Mouse (Mus musculus) kidney, embryonic 14.5 days (tissue): ENCODE measurements around the gene Slc35d3. TPM values are rescaled to one million over a fixed set of nuclear protein-coding genes. Genes with fewer than 3 reads are reported as not detected.

ENCODE experiments used
- ATAC-seq: fragments of 200-750 bp; cut with Nextera tagmentation; 2 replicates; pipeline ENCODE4 v1.8.0; 2017; ENCODE audit warnings: moderate number of reproducible peaks, mild to moderate bottlenecking, moderate TSS enrichment, moderate library complexity; ENCODE audit not compliant: low FRiP score, low TSS enrichment
- H3K27ac ChIP-seq: fragments of 300-500 bp; sonication (generic); 2 replicates; pipeline ENCODE4 v1.5.1; 2014; ENCODE audit warnings: low read depth, mild to moderate bottlenecking, low read length, moderate library complexity, mixed read lengths
- H3K27me3 ChIP-seq: fragments of 300-500 bp; sonication (generic); 2 replicates; pipeline ENCODE4 v1.6.1; 2014; ENCODE audit warnings: mild to moderate bottlenecking, low read length; ENCODE audit not compliant: control insufficient read depth, insufficient read depth
- H3K36me3 ChIP-seq: fragments of 300-500 bp; sonication (generic); 2 replicates; pipeline ENCODE4 v1.6.1; 2014; ENCODE audit warnings: low read length, mixed read lengths; ENCODE audit not compliant: control insufficient read depth, insufficient read depth
- H3K4me1 ChIP-seq: fragments of 300-500 bp; sonication (generic); 2 replicates; pipeline ENCODE4 v1.6.1; 2014; ENCODE audit warnings: low read length, mixed read lengths; ENCODE audit not compliant: control insufficient read depth, insufficient read depth
- H3K4me2 ChIP-seq: fragments of 300-500 bp; sonication (generic); replicated peaks from 2 replicates; pipeline ENCODE4 v1.6.1; 2014; ENCODE audit warnings: low read depth, mild to moderate bottlenecking, low read length
- H3K4me3 ChIP-seq: fragments of 300-500 bp; sonication (generic); 2 replicates; pipeline ENCODE4 v1.5.1; 2014; ENCODE audit warnings: mild to moderate bottlenecking, low read length
- H3K9ac ChIP-seq: fragments of 300-500 bp; sonication (generic); 2 replicates; pipeline ENCODE4 v1.6.1; 2014; ENCODE audit warnings: low read depth, mild to moderate bottlenecking, low read length, moderate library complexity
- H3K9me3 ChIP-seq: fragments of 300-500 bp; sonication (generic); 2 replicates; pipeline ENCODE4 v1.6.1; 2016; ENCODE audit warnings: low read length; ENCODE audit not compliant: control insufficient read depth
- WGBS: fragments of 180-500 bp; shearing (Covaris S2); extraction: QIAGEN DNeasy Blood & Tissue Kit; methylation state at CpG from one replicate; pipeline ENCODE4 v1.1.7; 2014; 5-methylcytosine and 5-hydroxymethylcytosine counted together
- polyA plus RNA-seq: library from polyadenylated mRNA; unstranded; fragments of >200 nt; fragmentation: Nextera tagmentation; extraction: Ambion mirVana; gene quantifications from 2 replicates; pipeline ENCODE4 v1.2.1, GENCODE M21; 2014

Slc35d3 gene
- polyA plus RNA-seq, 1 experiment from 2014 or later = 0.08 TPM

DNA sequence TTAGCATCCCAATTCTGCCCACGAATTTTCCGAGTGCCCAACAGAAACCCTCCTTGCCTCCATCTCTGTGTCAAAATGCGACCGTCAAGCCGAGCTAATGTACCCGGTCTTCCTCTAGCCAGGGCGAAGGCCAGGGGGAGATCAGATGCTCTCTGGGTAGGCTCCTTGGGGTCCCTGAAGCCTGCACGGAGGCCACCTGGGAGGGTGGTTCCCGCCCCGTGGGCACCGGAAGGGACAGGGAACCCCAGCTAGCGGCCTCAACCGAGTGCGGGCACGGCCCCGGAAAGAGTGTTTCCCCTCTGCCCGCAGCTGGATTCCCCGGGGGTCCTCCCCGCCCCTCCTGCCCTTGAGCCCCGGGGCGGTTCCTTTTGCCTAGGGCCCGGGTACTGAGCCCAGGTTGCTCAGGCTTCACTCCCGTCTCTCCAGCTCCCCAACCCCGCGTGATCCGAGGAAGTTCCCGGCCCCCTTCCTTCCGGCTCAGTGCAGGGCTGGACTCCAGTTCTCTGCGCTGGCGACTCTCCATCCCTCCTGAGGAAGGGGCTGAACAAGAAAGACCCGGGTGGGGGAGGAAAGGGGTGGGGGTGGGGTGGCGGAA, 1.4 kb downstream of the Slc35d3 start:
- Histone ChIP-seq H3K4me3 (peak overlapping the region; percentile 57), H3K4me2 (peak overlapping the region; percentile 100), H3K9ac (peak overlapping the region; percentile 48; the same call in 1 of the 2 replicates), H3K36me3 (no peaks in the 10 kb centered on the region), H3K9me3 (no peaks in the 10 kb centered on the region), H3K4me1 (peaks cover 16% of the 10 kb centered on the region; the same call in 1 of the 2 replicates), H3K27ac (no peak overlapping the region), H3K27me3 (peaks cover 50% of the 10 kb centered on the region)
- ATAC-seq = peak; percentile 70
- WGBS = under 1% methylated on average over 32 of the region's 32 CpGs

DNA sequence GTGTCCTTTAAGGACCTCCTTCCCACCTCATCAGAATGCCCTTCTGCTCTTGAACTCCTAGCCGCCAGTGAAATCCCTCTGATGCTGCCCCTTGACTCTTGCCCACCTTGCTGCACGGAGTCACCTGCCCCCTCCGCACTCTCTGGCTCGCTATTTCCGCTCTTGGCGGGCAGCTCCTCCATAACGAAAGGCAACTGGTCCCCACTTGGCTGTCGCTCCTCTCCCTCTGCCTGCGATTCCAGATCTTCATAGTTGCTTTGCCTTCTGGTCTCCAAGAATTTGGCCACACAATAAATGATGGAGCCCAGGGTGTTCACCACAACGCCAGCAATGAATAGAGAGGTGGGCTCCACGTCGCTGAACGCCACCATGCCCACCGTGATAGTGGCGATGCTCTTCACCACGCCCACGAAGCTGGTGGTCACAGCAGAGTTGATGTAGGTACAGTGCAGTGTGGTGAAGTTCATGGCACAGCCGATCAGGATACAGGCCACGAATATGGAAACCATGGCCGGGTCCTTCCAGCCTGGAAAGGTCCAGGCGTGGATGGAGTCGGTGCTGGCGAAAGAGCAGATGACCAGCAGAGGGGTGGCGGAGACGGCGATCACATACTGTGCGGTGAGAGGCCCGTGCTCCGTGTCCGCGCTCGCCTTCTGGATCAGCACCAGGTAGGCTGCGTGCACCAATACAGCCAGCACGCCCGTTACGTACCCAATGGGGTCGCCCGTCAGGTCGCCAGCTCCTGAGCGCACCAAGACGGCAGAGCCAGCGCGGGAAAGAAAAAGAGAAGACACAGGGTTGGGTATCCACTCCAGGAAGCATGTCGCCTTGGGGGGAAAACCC, 2.1 kb downstream of the Slc35d3 start:
- Histone ChIP-seq H3K4me3 (peak overlapping the region; percentile 57), H3K27ac (no peak overlapping the region)

DNA sequence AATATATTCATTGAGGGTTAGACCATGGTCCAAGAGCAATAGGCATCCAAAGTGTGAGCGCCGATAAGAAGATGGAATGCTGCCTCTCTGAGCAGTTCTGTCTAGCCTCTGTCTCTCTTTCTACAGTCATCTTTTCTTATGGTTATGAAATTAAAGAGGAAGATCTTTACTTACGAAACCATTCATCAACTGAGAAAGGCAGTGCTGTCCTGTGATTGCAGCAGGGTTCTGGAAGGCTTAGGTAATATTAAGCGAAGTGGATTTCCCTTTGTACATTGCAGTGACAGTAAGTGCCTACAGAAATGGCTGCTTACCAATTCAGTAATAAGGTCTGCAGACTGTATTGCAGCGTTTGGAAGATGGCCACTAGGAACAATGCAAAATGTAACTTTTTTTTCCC, 11.4 kb downstream of the Slc35d3 start:
- no peak for ATAC-seq

More for the DNA sequence above, 2.1 kb downstream of the Slc35d3 start:
- no peak overlapping the region for H3K9ac ChIP-seq
- no peaks in the 10 kb centered on the region for H3K9me3 ChIP-seq
- no peak for ATAC-seq
- 5% methylated on average over 44 of the region's 44 CpGs for WGBS
- H3K36me3 ChIP-seq = no peaks in the 10 kb centered on the region
- peaks cover 16% of the 10 kb centered on the region; the same call in 1 of the 2 replicates for H3K4me1 ChIP-seq
- H3K4me2 ChIP-seq = peak overlapping the region; percentile 100
- peaks cover 50% of the 10 kb centered on the region for H3K27me3 ChIP-seq

DNA sequence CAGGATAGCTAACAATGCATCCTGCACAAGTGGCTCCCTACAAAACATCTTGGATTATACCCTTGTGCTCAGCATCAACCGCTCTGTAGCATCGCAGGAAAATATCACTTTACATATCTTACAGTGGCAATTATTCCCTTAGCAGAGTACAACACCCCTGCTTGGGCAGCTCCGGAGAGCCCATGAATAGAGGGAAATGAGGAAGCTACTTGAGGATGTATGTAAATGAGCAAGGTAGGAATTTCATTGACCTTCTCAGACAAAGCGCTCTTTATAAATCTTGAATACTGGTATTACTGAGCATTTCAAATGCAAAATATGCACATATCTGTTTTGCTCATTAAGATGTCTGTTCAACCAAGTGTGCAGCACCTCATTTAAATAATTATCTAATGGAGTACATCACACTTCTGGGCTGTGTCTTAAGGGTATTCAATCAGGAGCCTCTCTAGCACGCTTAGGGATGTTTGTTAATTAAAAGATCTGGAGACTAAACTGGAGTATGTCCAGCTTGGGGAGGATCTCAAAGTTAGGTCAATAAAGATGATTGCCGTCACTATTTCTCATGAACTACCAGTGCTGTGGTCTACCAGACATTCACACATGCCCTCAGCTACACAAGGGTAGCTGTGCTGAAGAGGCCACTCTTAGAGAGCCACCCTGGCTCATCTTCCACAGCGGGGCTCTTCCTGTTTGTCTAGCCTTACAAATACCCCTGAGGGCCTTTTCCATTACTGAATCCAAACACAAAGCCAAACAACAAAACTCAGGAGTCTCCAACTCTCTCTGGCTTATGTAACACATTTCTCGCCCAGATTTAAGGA, 15.2 kb downstream of the Slc35d3 start:
- no peak overlapping the region for H3K4me3 ChIP-seq
- WGBS = 83% methylated on average over 8 of the region's 8 CpGs
- H3K4me2 ChIP-seq = no peak overlapping the region
- no peaks in the 10 kb centered on the region for H3K9me3 ChIP-seq
- H3K36me3 ChIP-seq = no peaks in the 10 kb centered on the region
- no peak overlapping the region for H3K9ac ChIP-seq
- no peaks in the 10 kb centered on the region for H3K27me3 ChIP-seq
- no peaks in the 10 kb centered on the region for H3K4me1 ChIP-seq
- ATAC-seq = no peak
- H3K27ac ChIP-seq = no peak overlapping the region

More for the DNA sequence above, 11.4 kb downstream of the Slc35d3 start:
- H3K4me1 ChIP-seq = no peaks in the 10 kb centered on the region
- H3K27me3 ChIP-seq = no peaks in the 10 kb centered on the region
- H3K4me2 ChIP-seq = no peak overlapping the region
- 92% methylated on average over 5 of the region's 5 CpGs for WGBS
- no peaks in the 10 kb centered on the region for H3K36me3 ChIP-seq
- no peak overlapping the region for H3K27ac ChIP-seq
- H3K9me3 ChIP-seq = no peaks in the 10 kb centered on the region
- H3K9ac ChIP-seq = no peak overlapping the region
- H3K4me3 ChIP-seq = no peak overlapping the region

DNA sequence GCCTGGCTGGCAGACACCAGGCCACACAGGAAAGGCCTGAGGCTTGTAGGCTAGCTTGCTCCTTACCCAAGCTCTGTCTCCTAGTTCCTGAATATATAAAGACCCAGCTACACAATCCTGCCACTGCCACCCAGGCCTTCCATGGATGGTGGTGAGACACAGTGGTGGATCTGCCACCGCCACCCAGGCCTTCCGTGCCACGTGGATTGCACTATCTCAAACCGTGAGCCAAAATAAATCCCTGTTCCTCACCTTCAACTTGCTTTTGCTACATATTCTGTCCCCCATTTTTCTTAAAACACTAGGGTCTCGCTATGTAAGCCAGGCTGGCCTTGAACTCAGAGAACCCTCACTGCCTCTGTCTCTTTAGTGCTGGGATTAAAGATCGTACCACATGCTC, 17.0 kb downstream of the Slc35d3 start:
- Histone ChIP-seq H3K27me3 (no peaks in the 10 kb centered on the region), H3K9ac (no peak overlapping the region), H3K9me3 (no peaks in the 10 kb centered on the region), H3K27ac (no peak overlapping the region), H3K4me2 (no peak overlapping the region), H3K4me1 (no peaks in the 10 kb centered on the region), H3K4me3 (no peak overlapping the region), H3K36me3 (no peaks in the 10 kb centered on the region)
- WGBS = 94% methylated on average over 6 of the region's 6 CpGs
- ATAC-seq = no peak

DNA sequence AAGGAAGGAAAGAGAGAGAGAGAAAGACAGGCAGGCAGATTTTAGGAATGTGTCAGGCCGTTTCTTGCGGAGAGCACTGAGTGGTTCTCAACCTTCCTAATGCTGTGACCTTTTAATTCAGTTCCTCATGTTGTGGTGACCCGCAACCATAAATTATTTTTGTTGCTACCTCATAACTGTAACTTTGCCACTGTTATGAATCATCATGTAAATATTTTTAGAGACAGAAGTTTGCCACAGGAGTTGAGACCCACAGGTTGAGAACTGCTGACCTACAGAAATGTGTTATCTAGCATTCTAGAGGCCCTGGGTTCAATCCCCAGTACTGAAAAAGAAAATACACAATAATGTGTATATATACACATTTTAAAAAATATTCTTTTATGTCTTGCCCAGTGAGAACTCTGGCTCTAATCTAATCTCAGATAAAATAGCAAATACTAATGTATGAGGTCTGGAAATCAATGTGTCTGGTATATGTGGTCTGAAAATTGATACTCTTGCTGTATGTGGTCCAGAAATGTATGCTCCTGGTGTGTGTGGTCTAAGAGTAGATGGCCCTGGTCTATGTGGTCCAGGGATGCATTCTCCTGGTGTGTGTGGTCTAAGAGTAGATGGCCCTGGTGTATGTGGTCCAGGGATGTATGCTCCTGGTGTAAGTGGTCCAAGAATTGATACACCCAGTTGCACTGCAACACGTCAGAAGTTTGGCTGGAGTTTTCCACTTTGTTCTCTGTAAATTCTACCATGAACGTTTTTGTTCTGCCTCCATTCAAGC, 20.0 kb downstream of the Slc35d3 start:
- Histone ChIP-seq H3K36me3 (no peaks in the 10 kb centered on the region), H3K9me3 (no peaks in the 10 kb centered on the region), H3K9ac (no peak overlapping the region), H3K4me1 (no peaks in the 10 kb centered on the region), H3K27me3 (no peaks in the 10 kb centered on the region), H3K4me2 (no peak overlapping the region), H3K27ac (no peak overlapping the region), H3K4me3 (no peak overlapping the region)
- WGBS = 83% methylated on average over 5 of the region's 5 CpGs
- no peak for ATAC-seq

DNA sequence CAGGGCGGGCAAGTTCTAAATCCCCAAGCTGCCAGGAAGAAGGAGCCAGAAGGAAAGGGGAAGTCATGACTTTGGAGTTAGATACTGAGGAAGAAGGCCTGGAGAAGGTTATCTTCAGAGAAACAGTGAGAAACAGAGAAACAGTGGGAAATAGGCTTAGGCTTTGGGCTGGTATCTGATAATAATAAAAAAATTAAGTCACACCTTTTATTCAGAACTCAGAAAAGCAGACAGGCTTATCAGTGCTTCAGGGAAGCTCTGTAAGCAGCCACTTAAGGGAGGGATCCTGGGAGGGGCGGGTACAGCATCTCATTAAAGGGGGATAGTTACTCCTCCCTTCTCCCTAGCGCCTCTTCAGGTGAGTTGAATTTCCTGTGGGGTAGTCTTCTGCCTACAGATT, 30.3 kb downstream of the Slc35d3 start:
- Histone ChIP-seq H3K9me3 (no peaks in the 10 kb centered on the region), H3K27ac (no peak overlapping the region), H3K36me3 (no peaks in the 10 kb centered on the region), H3K4me3 (no peak overlapping the region), H3K9ac (no peak overlapping the region), H3K4me1 (no peaks in the 10 kb centered on the region), H3K27me3 (no peaks in the 10 kb centered on the region), H3K4me2 (no peak overlapping the region)
- 66% methylated on average over 3 of the region's 3 CpGs for WGBS
- no peak for ATAC-seq

DNA sequence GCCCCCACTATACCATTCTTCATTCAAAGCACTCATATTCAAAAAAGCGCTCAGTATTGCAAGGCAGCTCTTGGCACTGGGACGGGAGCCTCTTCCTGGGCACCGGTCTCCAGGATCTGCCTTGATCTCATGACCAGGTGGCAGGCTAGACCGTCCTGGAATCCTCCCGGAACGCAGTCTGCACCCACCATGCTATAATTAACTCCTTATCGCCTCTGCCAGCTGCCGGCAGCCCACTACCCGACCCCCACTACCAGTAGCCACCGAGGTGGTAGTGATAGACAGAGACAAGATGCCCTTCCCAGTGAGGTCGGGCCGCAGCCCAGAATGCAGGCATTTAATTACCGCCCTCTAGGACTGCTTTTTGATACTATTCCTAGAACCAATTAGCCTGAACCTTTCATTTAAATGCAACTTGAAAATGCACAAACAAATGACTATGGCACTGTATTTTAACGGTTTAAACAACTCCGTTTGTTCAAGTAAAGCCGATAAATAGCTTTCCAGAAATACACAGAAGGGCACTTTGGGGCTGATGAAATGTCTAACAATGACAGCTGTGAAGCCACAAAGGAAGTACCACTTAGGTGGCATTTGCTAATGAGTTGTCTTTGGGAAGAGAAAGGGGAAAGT, 32.4 kb downstream of the Slc35d3 start:
- H3K27ac ChIP-seq = no peak overlapping the region
- ATAC-seq = no peak
- H3K4me2 ChIP-seq = no peak overlapping the region
- H3K9ac ChIP-seq = no peak overlapping the region
- H3K27me3 ChIP-seq = no peaks in the 10 kb centered on the region
- WGBS = 62% methylated on average over 16 of the region's 16 CpGs
- H3K4me1 ChIP-seq = no peaks in the 10 kb centered on the region
- H3K4me3 ChIP-seq = no peak overlapping the region
- H3K36me3 ChIP-seq = no peaks in the 10 kb centered on the region
- H3K9me3 ChIP-seq = no peaks in the 10 kb centered on the region
